Mouse (Mus musculus) C2C12 (cell line): ENCODE results near the gene Csde1.

Experiments
- CEBPB ChIP-seq: IDR thresholded peaks from one replicate; pipeline ENCODE4 v1.6.1; 2011; ENCODE audit warnings: low read depth, mild to moderate bottlenecking, control low read depth, moderate library complexity
- CTCF ChIP-seq: IDR thresholded peaks from one replicate; pipeline ENCODE4 v1.5.1; 2011; ENCODE audit not compliant: control insufficient read depth, insufficient read depth, insufficient read length
- MAX ChIP-seq: IDR thresholded peaks from one replicate; pipeline ENCODE4 v1.6.1; 2011; ENCODE audit warnings: mild to moderate bottlenecking, control low read depth
- MYOD1 ChIP-seq: IDR thresholded peaks from one replicate; pipeline ENCODE4 v1.6.1; 2011; ENCODE audit warnings: low read depth; ENCODE audit not compliant: control insufficient read depth, insufficient read length
- MYOG ChIP-seq: IDR thresholded peaks from one replicate; pipeline ENCODE4 v1.6.1; 2011; ENCODE audit not compliant: control insufficient read depth, insufficient read length; ENCODE audit errors: extremely low read depth
- USF1 ChIP-seq: IDR thresholded peaks from one replicate; pipeline ENCODE4 v1.6.1; 2011; ENCODE audit warnings: low read depth, mild to moderate bottlenecking, control low read depth, moderate library complexity

DNA sequence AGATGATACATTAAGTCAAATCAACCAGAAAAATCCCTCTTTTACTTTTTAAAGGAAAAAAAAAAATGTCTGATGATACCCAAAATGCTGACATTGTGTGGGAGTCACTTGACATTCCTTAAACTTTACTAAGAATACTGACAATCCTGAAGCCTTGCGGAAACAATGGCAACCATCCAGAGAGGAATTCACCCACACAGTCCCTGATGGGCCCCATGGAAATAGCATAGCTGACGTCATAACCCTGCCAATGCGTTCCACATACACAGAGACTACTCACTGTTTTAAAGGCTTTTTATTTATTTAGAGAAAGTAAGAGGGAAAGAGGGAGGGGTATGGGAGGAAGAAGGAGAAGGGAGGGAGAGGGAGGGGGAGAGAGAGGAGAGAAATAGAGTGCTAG is 27.3 kb upstream of the Csde1 start:
- TF ChIP-seq CTCF (no peak), CEBPB (no peak), USF1 (no peak), MYOG (no peak), MYOD1 (no peak), MAX (no peak)
